Mouse (Mus musculus) gastrocnemius, adult 18-20 months (tissue): ENCODE data around the gene Hexim2. TPM values are rescaled to one million over a fixed set of nuclear protein-coding genes. Genes with fewer than 3 reads are reported as not detected.

Source experiments
- DNase-seq: peaks from one replicate; pipeline ENCODE4 v3.0.0; 2021; ENCODE audit warnings: low spot score
- total RNA-seq, 2 experiments: library from RNA; stranded (reverse); gene quantifications; 2 replicates each; pipeline ENCODE4 v1.2.3; 2021

Gene Hexim2
- total RNA-seq, 2 experiments from 2014 or later: 3.3 to 4.4 TPM

DNA sequence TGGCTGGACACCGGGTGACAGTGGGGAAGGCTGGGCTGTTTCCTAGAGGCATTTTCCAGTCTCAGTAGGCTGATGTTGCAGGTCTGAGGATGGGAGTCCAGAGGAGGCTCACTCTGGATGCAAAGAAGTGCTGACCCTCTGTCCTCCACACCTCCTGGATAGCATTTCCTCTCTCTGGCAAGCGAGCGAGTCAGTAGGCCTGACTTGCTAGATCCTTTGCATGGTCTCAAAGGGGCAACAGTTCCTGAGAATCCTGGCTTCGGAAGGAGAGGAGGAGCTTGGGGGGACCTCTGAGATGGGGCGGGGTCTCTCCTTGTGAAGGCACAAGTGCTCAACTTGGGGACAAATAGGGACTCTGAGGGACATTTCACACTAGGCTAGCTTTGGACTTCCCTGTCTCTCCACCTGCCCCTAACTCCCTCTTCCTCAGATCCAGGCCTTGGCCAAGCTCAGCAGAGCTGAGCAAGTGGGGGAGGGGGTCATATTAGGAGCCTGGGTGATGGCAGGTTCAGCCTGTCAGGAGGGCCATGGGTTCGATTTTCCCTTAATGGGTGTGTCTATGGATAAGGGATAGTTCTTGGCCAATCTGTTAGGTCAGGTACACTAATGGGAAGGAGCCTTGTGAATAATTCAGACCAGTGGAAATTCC is 40.3 kb downstream of the Hexim2 start:
- DNase-seq: no peak

DNA sequence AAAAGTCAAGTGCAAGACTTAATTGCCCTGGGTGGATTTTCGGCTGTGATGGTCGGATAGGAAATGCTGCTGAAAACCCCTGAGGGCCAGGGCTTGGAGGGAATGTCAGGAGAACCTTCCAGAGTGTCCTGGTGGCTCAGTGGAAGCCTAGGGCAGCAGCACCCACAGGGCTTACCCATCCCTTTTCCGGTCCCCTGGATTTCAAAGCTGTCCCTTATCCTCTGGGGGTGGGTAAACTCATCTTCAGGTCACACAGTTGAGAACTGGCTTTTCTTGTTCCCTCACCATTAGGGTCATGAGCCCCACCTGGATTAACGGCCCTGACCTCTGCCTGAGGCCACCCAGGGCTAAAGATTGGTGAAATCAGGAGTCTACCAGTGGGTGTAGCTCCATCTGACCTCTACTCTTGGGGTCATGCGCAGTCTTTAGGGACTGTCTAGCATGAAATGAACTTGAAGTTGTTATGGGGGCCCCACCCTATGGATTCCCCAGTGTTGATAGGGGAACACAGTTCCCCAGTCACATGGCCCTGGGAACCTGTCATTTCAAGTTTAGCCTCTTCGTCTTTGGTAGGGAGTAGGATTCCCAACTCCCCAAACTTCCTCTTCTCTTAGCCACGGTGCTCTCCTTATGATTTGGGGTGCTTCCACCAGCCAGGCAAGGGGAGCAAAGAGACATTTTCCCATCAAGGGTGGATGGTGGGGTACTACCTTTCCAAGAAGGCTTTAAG is 41.0 kb downstream of the Hexim2 start:
- DNase-seq: no peak

DNA sequence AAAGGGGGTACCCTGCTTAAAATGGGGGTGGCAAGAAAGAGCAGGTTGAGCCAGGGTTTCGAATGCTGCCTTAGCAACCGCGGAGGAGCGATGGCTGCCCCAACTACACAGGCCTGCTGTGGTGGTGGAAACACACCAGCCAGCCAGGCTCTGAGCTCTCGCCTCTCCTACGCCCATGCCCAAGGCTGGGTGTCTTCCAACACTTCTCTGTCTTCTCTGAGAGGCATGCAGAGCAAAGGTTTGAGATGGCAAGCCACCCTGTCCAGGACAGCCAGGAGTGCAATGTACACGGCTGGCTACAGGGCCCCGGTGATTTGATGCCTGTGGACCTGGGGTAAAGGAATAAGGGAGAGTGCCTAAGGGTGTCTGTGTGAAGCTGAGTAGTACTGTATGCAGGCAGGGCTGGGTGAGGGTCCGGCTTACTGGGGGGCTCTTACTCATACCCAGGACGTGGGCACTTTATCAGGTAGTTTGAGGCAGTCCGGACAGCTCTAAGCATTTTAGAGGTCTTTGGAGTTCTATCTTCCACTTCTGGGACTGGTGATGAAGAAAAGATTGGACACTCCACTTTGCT is 41.6 kb downstream of the Hexim2 start:
- no peak for DNase-seq

DNA sequence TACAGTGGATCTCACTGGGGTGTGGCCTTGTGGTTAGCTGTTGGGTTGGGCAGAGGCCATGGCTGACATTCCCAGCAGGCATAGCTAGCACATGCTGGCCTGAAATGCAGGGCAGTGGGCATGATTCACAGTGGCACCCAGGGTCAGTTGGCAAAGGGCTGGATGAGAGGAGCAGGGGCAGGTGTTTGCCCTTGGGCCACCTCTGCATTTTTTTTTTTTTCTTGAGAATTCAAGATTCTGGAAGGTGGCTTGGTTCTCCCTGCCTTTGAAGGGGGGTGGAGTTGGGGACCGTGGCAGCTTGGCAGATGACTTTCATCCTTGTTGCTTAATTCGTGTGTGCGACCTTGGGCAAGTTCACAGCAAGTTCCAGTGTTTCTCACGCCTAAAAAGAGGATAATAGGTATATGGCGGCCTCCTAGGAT is 42.2 kb downstream of the Hexim2 start:
- no peak for DNase-seq

DNA sequence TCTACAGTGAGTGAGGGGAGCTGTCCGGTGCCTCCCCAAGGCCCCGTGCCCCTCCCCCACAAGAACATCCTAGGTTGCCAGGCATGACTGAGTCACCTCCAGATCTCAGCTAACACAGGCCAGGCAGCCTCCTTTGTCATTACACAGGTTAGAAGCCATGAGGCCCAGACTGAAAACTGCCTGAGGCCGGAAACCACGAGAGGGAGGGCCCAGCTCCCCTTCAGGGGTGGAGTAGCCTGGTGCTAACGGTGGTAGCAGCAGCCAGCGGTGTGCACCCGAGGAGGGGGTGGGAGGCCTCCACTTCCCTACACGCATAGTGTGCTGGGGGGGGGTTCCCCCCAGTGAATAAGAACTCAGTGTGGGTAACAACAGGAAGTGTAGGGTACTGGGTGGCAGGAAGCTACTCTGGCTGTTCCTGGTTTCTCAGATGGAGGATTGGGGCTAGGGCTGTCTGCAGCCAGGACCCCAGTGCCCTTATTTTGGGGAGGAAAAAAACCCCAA is 42.7 kb downstream of the Hexim2 start:
- no peak for DNase-seq

DNA sequence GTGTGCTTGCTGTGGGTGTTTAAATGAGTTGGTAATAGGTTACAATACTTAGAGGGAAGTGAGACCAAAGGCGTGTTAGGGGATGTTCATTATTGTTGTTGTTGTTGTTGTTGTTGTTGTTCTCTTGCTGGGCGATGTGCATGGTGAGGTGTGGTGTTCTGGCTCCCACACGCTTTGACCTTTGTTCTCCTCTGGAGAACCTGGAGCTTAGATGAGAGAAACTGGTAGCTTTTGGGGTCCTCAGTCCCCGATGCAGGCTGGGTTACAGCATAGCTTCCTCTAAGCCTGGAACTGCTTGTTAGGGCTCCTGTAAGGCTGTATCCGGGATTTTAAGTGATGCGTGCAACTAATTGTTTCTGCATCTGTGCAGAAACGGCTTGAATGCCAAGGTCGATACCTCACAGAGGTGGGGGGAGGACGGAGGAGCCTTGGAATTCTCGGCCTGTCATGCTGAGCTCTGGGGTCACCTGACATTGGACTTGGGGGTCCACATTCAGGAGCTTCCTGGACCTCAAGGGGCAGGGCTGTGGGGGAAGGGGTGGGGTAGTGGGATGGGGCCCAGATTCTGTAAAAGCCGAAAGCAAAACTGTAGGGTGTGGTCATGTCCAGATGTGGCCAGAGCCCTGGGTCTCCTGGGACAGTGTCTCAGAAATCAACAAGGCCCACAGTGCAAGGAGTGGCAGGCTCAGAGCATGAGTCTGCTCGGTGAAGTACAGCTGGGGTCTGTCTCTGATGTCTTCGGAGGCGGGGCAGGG is 43.6 kb downstream of the Hexim2 start:
- DNase-seq: peak; percentile 60

DNA sequence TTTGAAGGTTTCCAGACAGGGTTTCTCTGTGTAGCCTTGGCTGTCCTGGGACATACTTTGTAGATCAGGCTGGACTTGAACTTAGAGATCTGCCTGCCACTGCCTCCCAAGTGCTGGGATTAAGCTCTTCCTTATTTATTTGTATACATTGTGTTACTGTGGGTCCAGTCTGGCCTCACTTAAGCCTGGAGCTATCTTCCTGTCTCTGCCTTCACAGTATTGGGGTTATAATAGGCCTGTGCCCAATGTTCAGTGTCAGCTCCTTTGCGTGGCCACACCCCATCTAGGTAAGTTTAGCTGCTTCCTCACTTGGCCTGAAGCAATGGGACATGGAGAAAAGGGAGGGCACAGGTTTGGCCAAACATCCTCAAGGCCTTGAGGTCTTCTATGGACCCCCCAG is 44.3 kb downstream of the Hexim2 start:
- no peak for DNase-seq

DNA sequence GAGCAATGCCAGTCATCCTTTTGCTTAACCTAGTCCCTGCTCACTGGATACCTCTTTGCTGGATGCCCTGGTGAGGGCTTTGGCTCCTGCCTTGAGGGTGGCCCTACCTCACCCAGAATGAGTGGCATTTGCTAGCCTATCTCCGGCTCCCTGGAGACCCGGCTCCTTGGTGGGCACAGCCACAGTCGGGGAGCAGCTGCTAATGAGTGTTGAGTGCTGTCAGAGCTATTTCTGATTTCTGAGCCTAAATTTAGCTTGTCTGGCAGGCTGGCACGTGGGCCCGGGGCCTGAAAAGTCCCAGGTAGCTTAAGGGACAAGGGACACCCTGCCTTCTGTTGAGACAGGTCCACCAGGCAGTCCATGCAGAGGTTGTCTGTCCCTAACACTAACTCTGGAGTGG is 45.0 kb downstream of the Hexim2 start:
- no peak for DNase-seq

DNA sequence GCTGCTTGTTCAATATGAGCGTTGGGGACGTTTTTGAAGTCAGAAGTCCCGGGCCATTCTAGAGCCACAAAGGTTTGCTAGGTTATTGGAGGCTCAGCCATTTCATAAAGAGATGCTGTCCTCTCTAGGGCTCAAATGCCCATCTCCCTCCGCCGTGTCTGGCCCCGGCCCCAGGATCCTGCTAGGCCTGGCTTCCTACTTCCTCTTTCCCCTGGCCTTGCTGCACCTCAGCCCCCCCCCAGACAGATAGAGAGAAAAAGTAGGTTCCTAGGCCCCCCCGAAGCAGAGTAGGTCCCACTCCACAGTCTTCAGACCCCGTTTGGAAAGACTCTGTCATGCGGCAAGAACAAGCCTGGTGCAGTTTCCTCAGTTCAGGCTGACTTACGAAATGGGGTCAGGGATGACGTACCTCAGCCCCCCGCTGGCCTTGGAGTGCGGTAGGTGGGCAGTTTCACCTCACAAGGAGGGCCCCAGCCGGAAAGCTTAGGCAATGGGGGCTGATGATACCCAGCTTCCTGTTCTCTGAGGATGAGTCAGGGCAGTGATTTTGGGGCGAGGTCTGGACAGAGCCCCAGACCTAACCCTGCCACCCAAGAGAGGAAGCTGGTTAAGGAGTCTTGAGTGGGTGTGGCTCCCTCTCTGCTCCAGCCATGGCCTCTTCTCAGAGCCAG is 45.7 kb downstream of the Hexim2 start:
- no peak for DNase-seq

DNA sequence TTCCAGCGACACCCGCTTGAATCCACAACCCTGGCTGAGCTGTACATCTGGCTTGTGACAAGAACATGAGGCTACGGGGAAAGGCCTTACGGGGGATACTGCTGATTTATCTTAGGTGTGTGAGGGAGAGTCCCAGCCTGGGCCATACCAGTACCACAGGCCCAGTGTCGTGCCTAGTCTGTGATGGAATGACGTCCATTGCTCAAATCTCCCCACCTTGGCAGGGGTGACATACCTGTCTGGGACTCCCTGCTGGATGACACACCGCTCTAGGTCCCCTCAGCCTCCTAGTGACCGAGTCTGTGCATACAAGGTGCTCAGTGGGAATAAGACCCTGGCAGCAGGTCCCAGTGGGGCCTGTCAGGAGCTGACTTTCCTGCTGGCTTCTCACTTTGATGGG is 46.5 kb downstream of the Hexim2 start:
- DNase-seq: no peak

DNA sequence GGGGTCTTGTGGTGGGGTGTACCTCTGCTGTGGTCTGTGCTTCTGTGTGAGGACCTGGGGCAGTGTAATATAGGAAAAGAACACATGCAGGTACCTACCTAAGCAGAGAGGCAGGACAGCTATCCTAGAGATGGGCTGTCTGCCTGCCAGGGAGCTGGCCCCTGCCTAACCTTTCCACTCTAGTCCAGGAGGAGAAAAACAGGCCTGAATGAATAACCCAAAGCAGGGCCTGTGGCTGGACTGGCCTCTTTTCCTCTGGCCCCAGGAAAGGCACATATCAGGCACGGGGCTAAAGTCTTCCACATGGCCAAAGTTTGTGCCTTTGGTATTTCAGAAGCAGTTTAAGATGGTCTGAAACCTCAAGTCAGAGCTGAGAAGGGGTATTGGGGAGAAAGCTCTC is 48.2 kb downstream of the Hexim2 start:
- DNase-seq: no peak

DNA sequence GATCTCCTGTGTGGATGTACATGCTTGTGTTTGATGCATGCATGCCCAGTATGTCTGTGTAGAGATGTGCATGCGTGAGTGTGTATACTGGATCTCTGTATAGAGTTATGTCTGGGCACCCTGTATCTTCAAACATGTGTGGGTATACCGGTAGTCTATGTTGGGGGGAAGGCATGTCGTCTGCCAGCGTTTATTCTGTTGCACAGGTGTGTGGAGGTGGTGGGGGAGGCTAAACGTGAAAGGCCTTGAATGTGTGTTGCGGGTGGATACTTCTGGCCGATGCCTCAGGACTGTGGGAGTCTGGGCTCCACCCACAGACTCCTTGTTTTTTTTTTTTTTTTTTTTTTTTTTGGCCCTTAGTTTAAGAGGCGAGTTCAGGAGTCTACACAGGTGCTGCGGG is 49.1 kb downstream of the Hexim2 start:
- DNase-seq: no peak

DNA sequence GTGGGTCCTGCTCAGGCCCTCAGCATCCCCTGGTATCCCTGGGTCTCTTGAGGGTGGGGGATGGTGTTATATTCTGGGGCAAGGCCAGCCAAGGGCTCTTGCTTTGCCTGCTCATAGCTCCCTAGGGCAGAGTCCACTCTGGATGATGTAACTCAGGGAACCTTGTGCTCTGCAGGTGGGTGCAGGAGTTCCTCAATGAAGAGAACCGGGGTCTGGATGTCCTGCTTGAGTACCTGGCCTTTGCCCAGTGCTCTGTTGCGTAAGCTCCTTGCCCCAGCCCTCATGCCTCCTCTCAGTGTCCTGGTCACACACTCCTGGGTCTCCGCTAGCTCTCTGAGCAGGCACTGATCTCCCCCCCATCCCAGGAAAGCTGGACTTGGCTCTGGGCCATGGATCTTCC is 49.7 kb downstream of the Hexim2 start:
- DNase-seq: no peak

DNA sequence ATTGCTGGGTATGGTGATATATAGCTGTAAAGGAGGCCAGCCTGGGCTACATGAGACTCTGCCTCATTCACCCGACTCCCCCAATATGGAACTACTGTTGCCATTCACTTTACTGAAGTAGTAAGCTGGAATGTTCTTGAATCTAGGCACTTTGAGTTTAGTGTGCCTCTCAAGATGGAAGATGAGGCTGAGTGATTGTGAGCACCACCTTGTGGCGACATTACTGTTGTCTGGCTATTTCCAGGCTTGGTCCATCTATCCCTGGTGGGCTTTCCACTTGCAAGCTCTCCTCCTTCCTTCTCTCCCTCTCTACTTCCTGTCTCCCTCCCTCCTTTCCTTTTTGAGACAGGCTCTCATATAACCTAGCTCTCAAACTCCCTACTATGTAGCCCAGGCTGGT is 52.7 kb downstream of the Hexim2 start:
- peak; percentile 56 for DNase-seq

Other genes with a start within 250 kb of the Hexim2 start
- not detected for gene Fam187a, start 247.3 kb upstream of the Hexim2 start, total RNA-seq
- gene Gfap, start 231.5 kb upstream of the Hexim2 start, total RNA-seq: not detected
- gene Kif18b, start 207.3 kb upstream of the Hexim2 start, total RNA-seq: not detected
- not detected for gene C1ql1, start 185.7 kb upstream of the Hexim2 start, total RNA-seq
- gene Nmt1, start 104.2 kb upstream of the Hexim2 start, total RNA-seq: 10 to 100 TPM; 48.5 to 48.7 TPM
- 10 to 100 TPM; 15.2 to 20.3 TPM for gene Dcakd, start 104.1 kb upstream of the Hexim2 start, total RNA-seq
- gene Plcd3, start 30.8 kb upstream of the Hexim2 start, total RNA-seq: 1 to 10 TPM; 6.9 to 9.4 TPM
- 10 to 100 TPM; 36.1 to 38.9 TPM for gene Acbd4, start 30.7 kb upstream of the Hexim2 start, total RNA-seq
- 10 to 100 TPM; 23.3 to 23.6 TPM for gene Hexim1, start 16.2 kb upstream of the Hexim2 start, total RNA-seq
- 1 to 10 TPM; 5.1 to 8.1 TPM for gene Fmnl1, start 38.7 kb downstream of the Hexim2 start, total RNA-seq
- not detected for gene 1700023F06Rik, start 76.1 kb downstream of the Hexim2 start, total RNA-seq
- gene Spata32, start 86.0 kb downstream of the Hexim2 start, total RNA-seq: not detected
- 1 to 10 TPM; 3.2 to 4.0 TPM for gene Map3k14, start 135.0 kb downstream of the Hexim2 start, total RNA-seq
- gene Arhgap27, start 231.3 kb downstream of the Hexim2 start, total RNA-seq: 1 to 10 TPM; 6.1 to 6.8 TPM